Mouse (Mus musculus) lung, adult 18-20 months (tissue): Measurements from ENCODE around the gene Olfr616.
"Not testable (repeated sequence)": the region's sequence is repeated elsewhere in the genome, so short reads cannot be mapped to it uniquely, and the experiment has no call there.

Source experiments
- DNase-seq, 2 experiments: peaks; one replicate each; pipeline ENCODE4 v3.0.0; 2022; ENCODE audit warnings: mixed read lengths in 2 of 2

Olfr616 gene

GRCm38 (mm10) chr7:103569043-103569442 lies at the start of gene Olfr616:
Olfr616 (minus strand) TSS chr7:103569143.
- no peak for DNase-seq

DNA sequence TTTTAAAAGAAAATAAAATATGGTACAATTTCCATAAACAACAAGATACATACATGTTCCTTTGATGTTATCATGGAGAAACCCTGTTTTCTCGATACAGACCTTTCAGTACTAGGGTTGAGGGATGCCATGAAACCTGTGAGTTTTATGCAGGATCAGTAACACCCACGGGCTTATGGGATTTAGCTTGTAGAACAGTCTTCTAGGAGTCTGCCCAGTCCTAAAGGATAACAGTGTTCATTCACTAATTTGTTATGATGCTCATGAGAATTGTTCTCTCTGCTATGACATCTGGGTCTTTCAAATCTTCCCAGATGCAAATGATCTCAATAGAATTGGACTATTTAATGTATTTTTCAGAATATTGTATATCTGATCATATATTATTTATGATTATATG lies 43.5 kb upstream of the Olfr616 start, which contains the start of gene Olfr620:
TSS of gene Olfr620 (minus strand) at position 101 of the 400 bp plus-strand sequence.
- no peak for DNase-seq

DNA sequence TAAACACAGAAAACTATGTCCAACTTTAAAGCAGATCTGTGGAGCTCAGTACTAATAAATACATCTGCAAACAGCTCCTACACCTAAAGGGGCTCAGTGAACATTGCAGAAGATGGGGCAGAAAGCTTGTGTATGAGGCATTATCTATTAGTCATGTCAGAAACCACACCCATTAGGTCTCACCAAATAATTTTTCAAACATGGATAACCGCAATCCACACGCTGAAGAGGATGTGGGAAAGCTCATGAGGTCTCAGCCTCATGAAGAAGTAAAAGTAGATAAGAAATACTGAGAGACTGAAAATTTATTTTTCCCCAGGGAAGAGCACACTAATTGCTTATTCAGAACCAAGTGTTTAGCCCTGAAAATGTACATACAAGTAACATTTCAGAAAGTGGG lies 38.5 kb upstream of the Olfr616 start:
- no peak for DNase-seq

GRCm38 (mm10) chr7:103600275-103600674 lies 31.3 kb upstream of the Olfr616 start, which contains the start of gene Olfr619:
Olfr619 (plus strand) TSS chr7:103600575.
- no peak for DNase-seq

- DNase-seq = no peak
Observed at GRCm38 (mm10) chr7:103589803-103590202, 20.9 kb upstream of the Olfr616 start, which contains the start of gene Olfr618. Olfr618 (plus strand) TSS chr7:103590103.

DNA sequence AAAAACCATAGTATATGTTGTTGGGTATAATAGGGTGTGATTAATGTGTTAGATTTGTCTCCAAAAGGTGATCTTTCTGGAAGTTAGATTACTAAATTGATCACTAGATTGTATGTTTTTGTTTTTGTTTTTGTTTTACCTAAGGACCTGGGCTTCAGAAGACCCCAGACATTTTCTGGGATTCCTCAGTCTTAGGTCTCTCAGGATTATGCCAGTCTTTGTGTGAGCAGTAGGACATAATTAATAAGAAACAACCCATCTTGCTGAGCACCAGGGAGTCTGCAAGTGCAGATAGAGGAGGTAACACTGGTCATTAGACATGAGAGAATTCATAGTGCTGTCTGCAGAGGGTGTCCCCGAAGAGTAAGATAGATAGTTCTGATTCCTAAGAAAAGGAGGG lies 3.8 kb upstream of the Olfr616 start, which contains the start of gene Olfr617:
TSS of gene Olfr617 (plus strand) at position 301 of the 400 bp plus-strand sequence.
- no peak for DNase-seq

GRCm38 (mm10) chr7:103555779-103556178 lies 13.2 kb downstream of the Olfr616 start, which contains the start of gene Olfr615:
Olfr615 (plus strand) TSS chr7:103556079.
- DNase-seq = no peak

DNA sequence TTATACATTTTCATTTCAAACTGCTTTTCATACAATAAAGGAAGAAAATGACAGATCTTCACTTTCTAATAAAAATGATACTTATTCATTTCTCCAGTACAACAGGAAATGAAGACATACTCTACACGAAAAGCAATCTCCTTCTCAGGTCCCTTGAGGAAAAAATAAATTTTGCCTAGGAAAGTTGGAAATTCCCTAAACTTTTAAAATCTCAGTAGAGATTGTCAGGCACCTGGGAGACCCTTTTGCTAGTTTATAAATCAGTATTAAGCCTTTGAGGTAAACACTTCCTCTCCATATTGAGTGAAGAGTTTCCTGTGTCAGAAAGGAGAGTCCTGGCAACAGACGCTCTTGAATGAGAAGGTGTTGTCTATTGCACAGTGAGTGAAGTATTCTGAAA lies 21.2 kb downstream of the Olfr616 start, which contains the start of gene Olfr613:
TSS of gene Olfr613 (plus strand) at position 301 of the 400 bp plus-strand sequence.
- no peak for DNase-seq

DNA sequence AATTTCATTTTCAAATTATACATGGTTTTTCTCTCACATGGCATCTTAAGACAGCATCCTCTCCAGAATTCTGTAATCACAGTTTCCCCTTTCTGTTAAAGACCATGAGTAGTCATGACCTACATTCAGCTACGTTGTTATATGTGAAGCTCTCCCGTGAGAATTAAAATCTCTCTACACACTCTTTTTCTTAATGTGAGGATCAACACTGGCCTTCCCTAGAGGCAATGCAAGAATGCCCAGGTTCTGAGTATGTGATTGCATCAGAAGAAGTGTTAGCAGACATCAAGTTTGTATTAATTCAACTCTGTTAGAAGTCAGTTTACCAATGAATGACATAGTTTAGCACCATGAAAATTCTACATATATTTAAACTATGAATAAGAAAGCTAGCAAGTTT lies 26.3 kb downstream of the Olfr616 start, which contains the start of gene Olfr612:
TSS of gene Olfr612 (minus strand) at position 101 of the 400 bp plus-strand sequence.
- DNase-seq = not testable (repeated sequence)

GRCm38 (mm10) chr7:103520746-103521145 lies 48.2 kb downstream of the Olfr616 start, which contains the start of gene Olfr611:
Olfr611 (minus strand) TSS chr7:103520846.
- not testable (repeated sequence) for DNase-seq
